Mouse (Mus musculus): ENCODE measurements around the gene Ranbp3. TPM values are rescaled to one million over a fixed set of nuclear protein-coding genes. Genes with fewer than 3 reads are reported as not detected.

Ranbp3 gene
- polyA plus RNA-seq, 1 experiment, result 48.7 TPM

- Histone ChIP-seq H3K27ac (ENCODE audit: insufficient read depth, low read depth, low read length) (no peak overlapping the region), H3K4me1 (ENCODE audit: control insufficient read depth, insufficient read depth, low read length) (no peaks in the 10 kb centered on the region), H3K27me3 (replicated peaks; ENCODE audit: control insufficient read depth, insufficient read depth, low read length) (no peaks in the 10 kb centered on the region), H3K36me3 (ENCODE audit: control insufficient read depth, insufficient read depth, low read length) (no peaks in the 10 kb centered on the region), H3K4me3 (ENCODE audit: insufficient read depth, low read depth, low read length) (no peak overlapping the region)
- no peak for DNase-seq
- WGBS, result 65% methylated on average over 3 of the region's 3 CpGs
- no peak for TF ChIP-seq CTCF (conservative IDR thresholded peaks at IDR 0.05; ENCODE audit: insufficient read depth, insufficient read length, low read depth, low read length)
- TF ChIP-seq POLR2A (IDR thresholded peaks at IDR 0.05; ENCODE audit: low read depth, low read length), result no peak
Measured at GRCm38 (mm10) chr17:56663659-56664058, 9.4 kb upstream of the Ranbp3 start.

GRCm38 (mm10) chr17:56664333-56664732, 8.8 kb upstream of the Ranbp3 start:
- H3K4me1 ChIP-seq (ENCODE audit: control insufficient read depth, insufficient read depth, low read length), result no peaks in the 10 kb centered on the region
- 15% methylated on average over 10 of the region's 10 CpGs for WGBS
- H3K27me3 ChIP-seq (replicated peaks; ENCODE audit: control insufficient read depth, insufficient read depth, low read length), result no peaks in the 10 kb centered on the region
- DNase-seq, result no peak
- TF ChIP-seq CTCF (conservative IDR thresholded peaks at IDR 0.05; ENCODE audit: insufficient read depth, insufficient read length, low read depth, low read length) (no peak), POLR2A (IDR thresholded peaks at IDR 0.05; ENCODE audit: low read depth, low read length) (no peak)
- H3K4me3 ChIP-seq (ENCODE audit: insufficient read depth, low read depth, low read length), result no peak overlapping the region
- no peaks in the 10 kb centered on the region for H3K36me3 ChIP-seq (ENCODE audit: control insufficient read depth, insufficient read depth, low read length)
- no peak overlapping the region for H3K27ac ChIP-seq (ENCODE audit: insufficient read depth, low read depth, low read length)

DNA sequence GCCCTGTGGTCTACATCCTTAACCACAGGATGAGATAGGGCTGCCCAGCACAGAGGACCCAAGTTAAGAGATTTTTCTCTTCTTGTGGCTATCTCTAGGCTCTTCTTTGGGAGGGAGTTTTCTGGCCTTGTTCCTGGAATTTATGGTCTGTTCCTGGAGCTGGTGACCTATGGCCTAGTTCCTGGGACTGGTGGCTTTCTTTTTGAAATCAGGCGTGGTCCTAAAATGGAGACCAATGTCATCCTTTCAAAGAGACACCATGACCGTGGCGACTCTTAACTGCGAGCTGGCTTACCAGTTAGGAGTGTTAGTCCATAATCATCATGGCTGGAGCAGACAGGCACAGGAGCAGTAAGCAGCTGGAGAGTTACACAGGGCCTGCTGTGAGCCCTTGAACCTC, 6.7 kb upstream of the Ranbp3 start:
- no peaks in the 10 kb centered on the region for H3K27me3 ChIP-seq (replicated peaks; ENCODE audit: control insufficient read depth, insufficient read depth, low read length)
- TF ChIP-seq CTCF (conservative IDR thresholded peaks at IDR 0.05; ENCODE audit: insufficient read depth, insufficient read length, low read depth, low read length) (no peak), POLR2A (IDR thresholded peaks at IDR 0.05; ENCODE audit: low read depth, low read length) (no peak)
- H3K27ac ChIP-seq (ENCODE audit: insufficient read depth, low read depth, low read length), result no peak overlapping the region
- no peaks in the 10 kb centered on the region for H3K4me1 ChIP-seq (ENCODE audit: control insufficient read depth, insufficient read depth, low read length)
- 74% methylated on average over 4 of the region's 4 CpGs for WGBS
- H3K36me3 ChIP-seq (ENCODE audit: control insufficient read depth, insufficient read depth, low read length), result no peaks in the 10 kb centered on the region
- H3K4me3 ChIP-seq (ENCODE audit: insufficient read depth, low read depth, low read length), result no peak overlapping the region
- no peak for DNase-seq

DNA sequence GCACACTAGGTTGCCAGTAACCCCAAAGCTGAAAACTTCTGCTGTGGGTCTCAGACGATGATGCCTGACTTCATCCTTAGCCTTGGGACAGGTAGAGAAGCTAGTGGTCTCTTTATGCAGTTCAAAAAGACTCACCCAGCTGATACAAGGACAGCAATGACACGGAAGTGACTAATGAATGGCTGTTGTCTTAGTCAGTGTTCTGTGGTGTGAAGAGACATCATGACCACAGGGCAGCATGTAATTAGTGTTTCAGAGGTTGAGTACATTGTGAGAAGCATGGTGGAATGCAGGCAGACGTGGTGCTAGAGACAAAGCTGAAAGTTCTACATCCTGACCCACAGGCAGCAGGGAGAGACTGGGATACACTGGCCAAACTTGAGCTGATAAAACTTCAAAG, 5.5 kb upstream of the Ranbp3 start:
- DNase-seq, result no peak
- H3K36me3 ChIP-seq (ENCODE audit: control insufficient read depth, insufficient read depth, low read length), result no peaks in the 10 kb centered on the region
- no peaks in the 10 kb centered on the region for H3K27me3 ChIP-seq (replicated peaks; ENCODE audit: control insufficient read depth, insufficient read depth, low read length)
- TF ChIP-seq CTCF (conservative IDR thresholded peaks at IDR 0.05; ENCODE audit: insufficient read depth, insufficient read length, low read depth, low read length) (no peak), POLR2A (IDR thresholded peaks at IDR 0.05; ENCODE audit: low read depth, low read length) (no peak)
- H3K4me3 ChIP-seq (ENCODE audit: insufficient read depth, low read depth, low read length), result no peak overlapping the region
- H3K4me1 ChIP-seq (ENCODE audit: control insufficient read depth, insufficient read depth, low read length), result no peaks in the 10 kb centered on the region
- WGBS, result 78% methylated on average over 3 of the region's 3 CpGs
- no peak overlapping the region for H3K27ac ChIP-seq (ENCODE audit: insufficient read depth, low read depth, low read length)

- Histone ChIP-seq H3K27me3 (replicated peaks; ENCODE audit: control insufficient read depth, insufficient read depth, low read length) (no peaks in the 10 kb centered on the region), H3K4me3 (ENCODE audit: insufficient read depth, low read depth, low read length) (peak overlapping the region; percentile 55), H3K36me3 (ENCODE audit: control insufficient read depth, insufficient read depth, low read length) (no peaks in the 10 kb centered on the region), H3K4me1 (ENCODE audit: control insufficient read depth, insufficient read depth, low read length) (no peaks in the 10 kb centered on the region), H3K27ac (ENCODE audit: insufficient read depth, low read depth, low read length) (no peak overlapping the region)
- TF ChIP-seq CTCF (conservative IDR thresholded peaks at IDR 0.05; ENCODE audit: insufficient read depth, insufficient read length, low read depth, low read length) (peak; percentile 89), POLR2A (IDR thresholded peaks at IDR 0.05; ENCODE audit: low read depth, low read length) (no peak)
- 3% methylated on average over 31 of the region's 31 CpGs for WGBS
- DNase-seq, result peak; percentile 85
Measured at GRCm38 (mm10) chr17:56668384-56669144, 4.5 kb upstream of the Ranbp3 start.

- 82% methylated on average over 8 of the region's 8 CpGs for WGBS
- no peak overlapping the region for H3K4me3 ChIP-seq (ENCODE audit: insufficient read depth, low read depth, low read length)
- TF ChIP-seq POLR2A (IDR thresholded peaks at IDR 0.05; ENCODE audit: low read depth, low read length) (no peak), CTCF (conservative IDR thresholded peaks at IDR 0.05; ENCODE audit: insufficient read depth, insufficient read length, low read depth, low read length) (no peak)
- H3K36me3 ChIP-seq (ENCODE audit: control insufficient read depth, insufficient read depth, low read length), result no peaks in the 10 kb centered on the region
- H3K27me3 ChIP-seq (replicated peaks; ENCODE audit: control insufficient read depth, insufficient read depth, low read length), result no peaks in the 10 kb centered on the region
- H3K27ac ChIP-seq (ENCODE audit: insufficient read depth, low read depth, low read length), result no peak overlapping the region
- H3K4me1 ChIP-seq (ENCODE audit: control insufficient read depth, insufficient read depth, low read length), result no peaks in the 10 kb centered on the region
- DNase-seq, result no peak
Measured at GRCm38 (mm10) chr17:56669766-56670165, 3.3 kb upstream of the Ranbp3 start.

DNA sequence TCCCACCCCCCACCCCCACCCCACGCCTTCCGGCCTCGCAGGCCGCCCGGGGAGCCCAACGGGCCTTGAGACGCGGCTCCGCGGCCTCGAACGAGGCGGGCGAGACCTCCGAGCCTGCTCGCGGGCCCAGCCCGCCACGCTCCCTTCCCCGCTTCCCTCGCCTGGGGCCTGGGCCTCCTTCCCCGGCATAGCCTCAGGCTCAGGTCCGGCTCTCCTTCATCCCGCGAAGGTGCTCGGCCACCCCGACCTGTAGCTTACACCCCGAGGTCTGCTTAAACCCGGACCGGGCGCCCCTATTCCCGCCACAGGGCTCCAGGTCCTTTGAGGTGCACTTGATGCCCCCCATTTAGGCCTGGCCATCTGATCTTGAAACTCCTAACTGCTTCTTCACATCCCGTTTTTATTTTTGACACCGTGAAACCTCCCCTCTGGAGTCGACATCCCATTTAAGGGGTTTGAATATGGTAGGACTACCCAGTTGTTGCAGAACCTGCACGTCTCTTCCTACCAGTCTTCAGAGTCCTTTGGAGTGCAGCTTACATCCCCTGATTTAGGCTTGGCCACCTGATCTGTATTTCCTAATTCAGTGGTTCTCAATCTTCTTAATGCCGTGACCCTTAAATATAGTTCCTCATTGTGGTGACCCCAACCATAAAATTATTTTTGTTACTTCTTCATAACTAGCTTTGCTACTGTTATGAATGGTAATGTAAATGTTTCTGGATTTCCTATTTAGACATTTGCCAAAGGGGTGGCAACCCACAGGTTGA, 738 bp downstream of the Ranbp3 start:
- Histone ChIP-seq H3K36me3 (ENCODE audit: control insufficient read depth, insufficient read depth, low read length) (no peaks in the 10 kb centered on the region), H3K27me3 (replicated peaks; ENCODE audit: control insufficient read depth, insufficient read depth, low read length) (no peaks in the 10 kb centered on the region), H3K27ac (ENCODE audit: insufficient read depth, low read depth, low read length) (no peak overlapping the region), H3K4me1 (ENCODE audit: control insufficient read depth, insufficient read depth, low read length) (no peaks in the 10 kb centered on the region), H3K4me3 (ENCODE audit: insufficient read depth, low read depth, low read length) (peak overlapping the region; percentile 88)
- no peak for DNase-seq
- WGBS, result under 1% methylated on average over 37 of the region's 37 CpGs
- no peak for TF ChIP-seq CTCF (conservative IDR thresholded peaks at IDR 0.05; ENCODE audit: insufficient read depth, insufficient read length, low read depth, low read length)
- TF ChIP-seq POLR2A (IDR thresholded peaks at IDR 0.05; ENCODE audit: low read depth, low read length), result no peak

All from kidney, adult 2 months (tissue).